Mouse (Mus musculus) intestine, embryonic 15.5 days (tissue): ENCODE data around the gene Scn3b. TPM values are rescaled to one million over a fixed set of nuclear protein-coding genes. Genes with fewer than 3 reads are reported as not detected.

Experiments
- ATAC-seq: fragments of 200-750 bp; cut with Nextera tagmentation; 2 replicates; pipeline ENCODE4 v1.8.0; 2017; ENCODE audit warnings: moderate TSS enrichment, moderate library complexity
- H3K27ac ChIP-seq: fragments of 300-500 bp; sonication (generic); 2 replicates; pipeline ENCODE4 v1.5.1; 2015; ENCODE audit warnings: mild to moderate bottlenecking, inconsistent platforms
- H3K27me3 ChIP-seq: fragments of 300-500 bp; sonication (generic); replicated peaks from 2 replicates; pipeline ENCODE4 v1.6.1; 2015; ENCODE audit warnings: inconsistent platforms
- H3K36me3 ChIP-seq: fragments of 300-500 bp; sonication (generic); 2 replicates; pipeline ENCODE4 v1.6.1; 2015; ENCODE audit warnings: inconsistent platforms
- H3K4me1 ChIP-seq: fragments of 300-500 bp; sonication (generic); replicated peaks from 2 replicates; pipeline ENCODE4 v1.6.1; 2015; ENCODE audit warnings: inconsistent platforms
- H3K4me2 ChIP-seq: fragments of 300-500 bp; sonication (generic); replicated peaks from 2 replicates; pipeline ENCODE4 v1.6.1; 2015; ENCODE audit warnings: mild to moderate bottlenecking, inconsistent platforms
- H3K4me3 ChIP-seq: fragments of 300-500 bp; sonication (generic); replicated peaks from 2 replicates; pipeline ENCODE4 v1.5.1; 2015; ENCODE audit warnings: inconsistent platforms
- H3K9ac ChIP-seq: fragments of 300-500 bp; sonication (generic); 2 replicates; pipeline ENCODE4 v1.6.1; 2015; ENCODE audit warnings: inconsistent platforms
- H3K9me3 ChIP-seq: fragments of 300-500 bp; sonication (generic); 2 replicates; pipeline ENCODE4 v1.6.1; 2016; ENCODE audit warnings: inconsistent platforms
- WGBS: fragments of 180-500 bp; shearing (Covaris S2); methylation state at CpG from one replicate; pipeline ENCODE4 v1.1.7; 2015; 5-methylcytosine and 5-hydroxymethylcytosine counted together
- polyA plus RNA-seq: library from polyadenylated mRNA; unstranded; fragments of >200 nt; fragmentation: Nextera tagmentation; extraction: Ambion mirVana; gene quantifications from 2 replicates; pipeline ENCODE4 v1.2.1, GENCODE M21; 2015

The Scn3b gene
- polyA plus RNA-seq, 1 experiment from 2014 or later = 6.2 TPM

- H3K9me3 ChIP-seq = no peaks in the 10 kb centered on the region
- no peak for ATAC-seq
- WGBS = 80% methylated on average over 5 of the region's 5 CpGs
- no peaks in the 10 kb centered on the region for H3K36me3 ChIP-seq
- H3K27me3 ChIP-seq = no peaks in the 10 kb centered on the region
- no peak overlapping the region for H3K4me2 ChIP-seq
- H3K4me3 ChIP-seq = no peak overlapping the region
- no peak overlapping the region for H3K9ac ChIP-seq
- no peaks in the 10 kb centered on the region for H3K4me1 ChIP-seq
- no peak overlapping the region for H3K27ac ChIP-seq
These were observed 6.9 kb downstream of the Scn3b start for GRCm38 (mm10) chr9:40275904-40276303.

DNA sequence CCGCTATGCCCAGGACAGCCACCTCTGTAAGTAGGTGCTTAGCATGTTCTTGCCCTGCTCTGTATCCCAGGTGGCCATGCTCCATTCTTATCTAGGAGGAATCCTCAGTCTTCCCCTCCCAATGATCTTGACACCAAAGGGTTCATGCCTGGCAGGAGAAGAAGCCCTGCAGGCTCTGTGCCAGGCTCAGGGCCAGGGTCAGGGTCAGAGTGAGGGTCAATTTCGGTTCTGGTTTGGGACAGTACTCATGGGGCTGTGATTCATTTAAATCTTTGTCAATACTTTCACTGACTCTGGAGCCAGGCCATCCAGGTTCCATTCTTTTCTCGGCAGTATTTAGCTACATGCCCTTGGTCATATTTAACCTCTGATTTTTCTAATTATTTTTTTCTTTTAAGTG is 8.7 kb downstream of the Scn3b start:
- no peaks in the 10 kb centered on the region for H3K27me3 ChIP-seq
- H3K4me1 ChIP-seq = no peaks in the 10 kb centered on the region
- no peak overlapping the region for H3K4me2 ChIP-seq
- H3K27ac ChIP-seq = no peak overlapping the region
- ATAC-seq = no peak
- H3K36me3 ChIP-seq = no peaks in the 10 kb centered on the region
- WGBS = 82% methylated on average over 3 of the region's 3 CpGs
- H3K9me3 ChIP-seq = no peaks in the 10 kb centered on the region
- no peak overlapping the region for H3K9ac ChIP-seq
- no peak overlapping the region for H3K4me3 ChIP-seq

DNA sequence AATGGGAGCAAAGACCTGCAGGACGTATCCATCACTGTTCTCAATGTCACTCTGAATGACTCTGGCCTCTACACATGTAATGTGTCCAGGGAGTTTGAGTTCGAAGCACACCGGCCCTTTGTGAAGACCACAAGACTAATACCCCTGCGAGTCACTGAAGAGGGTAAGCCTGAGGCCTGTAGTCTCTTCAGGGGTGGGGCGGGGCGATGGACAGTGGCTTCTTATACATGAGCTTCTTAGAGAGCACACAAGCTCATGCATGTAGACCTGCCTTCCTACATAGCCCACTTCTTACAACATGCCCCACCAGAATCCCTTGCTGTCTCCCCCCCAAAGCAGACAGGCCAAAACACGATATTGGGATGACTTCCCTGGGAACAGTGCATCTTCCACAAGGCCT is 10.4 kb downstream of the Scn3b start:
- Histone ChIP-seq H3K9me3 (no peaks in the 10 kb centered on the region), H3K4me3 (no peak overlapping the region), H3K4me2 (no peak overlapping the region), H3K9ac (no peak overlapping the region), H3K36me3 (no peaks in the 10 kb centered on the region), H3K27ac (no peak overlapping the region), H3K4me1 (no peaks in the 10 kb centered on the region), H3K27me3 (no peaks in the 10 kb centered on the region)
- 88% methylated on average over 7 of the region's 7 CpGs for WGBS
- ATAC-seq = no peak

- H3K4me2 ChIP-seq = no peak overlapping the region
- 88% methylated on average over 7 of the region's 7 CpGs for WGBS
These were observed 14.0 kb downstream of the Scn3b start for GRCm38 (mm10) chr9:40282968-40283367.

GRCm38 (mm10) chr9:40292475-40292874 is 23.5 kb downstream of the Scn3b start:
- H3K9me3 ChIP-seq = no peaks in the 10 kb centered on the region
- no peak overlapping the region for H3K27ac ChIP-seq
- no peak overlapping the region for H3K9ac ChIP-seq
- no peaks in the 10 kb centered on the region for H3K4me1 ChIP-seq
- 79% methylated on average over 4 of the region's 4 CpGs for WGBS
- H3K4me3 ChIP-seq = no peak overlapping the region
- no peak overlapping the region for H3K4me2 ChIP-seq
- ATAC-seq = no peak
- H3K27me3 ChIP-seq = no peaks in the 10 kb centered on the region
- no peaks in the 10 kb centered on the region for H3K36me3 ChIP-seq

More at GRCm38 (mm10) chr9:40282968-40283367, 14.0 kb downstream of the Scn3b start:
- no peaks in the 10 kb centered on the region for H3K27me3 ChIP-seq
- H3K9ac ChIP-seq = no peak overlapping the region
- H3K9me3 ChIP-seq = no peaks in the 10 kb centered on the region
- no peak overlapping the region for H3K4me3 ChIP-seq
- no peaks in the 10 kb centered on the region for H3K36me3 ChIP-seq
- ATAC-seq = no peak
- no peaks in the 10 kb centered on the region for H3K4me1 ChIP-seq
- no peak overlapping the region for H3K27ac ChIP-seq

- 93% methylated on average over 8 of the region's 8 CpGs for WGBS
- Histone ChIP-seq H3K9me3 (no peaks in the 10 kb centered on the region), H3K4me3 (no peak overlapping the region), H3K27ac (no peak overlapping the region), H3K4me2 (no peak overlapping the region), H3K4me1 (no peaks in the 10 kb centered on the region), H3K27me3 (no peaks in the 10 kb centered on the region), H3K9ac (no peak overlapping the region), H3K36me3 (no peaks in the 10 kb centered on the region)
- ATAC-seq = no peak
These were observed 24.3 kb downstream of the Scn3b start for GRCm38 (mm10) chr9:40293286-40293685.

GRCm38 (mm10) chr9:40293740-40294139 is 24.7 kb downstream of the Scn3b start:
- no peaks in the 10 kb centered on the region for H3K4me1 ChIP-seq
- H3K4me2 ChIP-seq = no peak overlapping the region
- WGBS = 92% methylated on average over 5 of the region's 5 CpGs
- no peaks in the 10 kb centered on the region for H3K27me3 ChIP-seq
- no peak overlapping the region for H3K9ac ChIP-seq
- no peaks in the 10 kb centered on the region for H3K9me3 ChIP-seq
- no peak overlapping the region for H3K27ac ChIP-seq
- H3K4me3 ChIP-seq = no peak overlapping the region
- H3K36me3 ChIP-seq = no peaks in the 10 kb centered on the region
- no peak for ATAC-seq

DNA sequence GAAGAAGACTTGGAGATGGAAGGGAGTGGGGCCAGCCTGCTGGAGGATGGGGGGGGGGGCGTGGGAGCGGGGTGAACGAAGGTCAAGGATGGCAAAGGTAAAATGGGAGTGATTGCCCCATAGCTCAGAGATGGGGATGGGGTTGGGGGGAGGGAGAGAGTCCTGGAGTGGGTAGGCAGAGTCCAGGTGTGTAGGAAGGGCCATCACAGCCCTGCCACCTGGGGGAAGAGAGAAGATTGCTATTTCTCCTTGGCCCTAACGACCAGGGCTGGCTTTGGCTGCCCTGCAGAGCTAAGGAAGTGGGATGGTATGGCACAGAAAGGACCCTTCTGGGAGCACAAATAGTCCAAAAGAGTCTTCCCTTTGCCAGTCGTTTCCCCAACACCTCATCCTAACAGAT is 25.2 kb downstream of the Scn3b start:
- Histone ChIP-seq H3K27me3 (no peaks in the 10 kb centered on the region), H3K9ac (no peak overlapping the region), H3K4me1 (no peaks in the 10 kb centered on the region), H3K9me3 (no peaks in the 10 kb centered on the region), H3K36me3 (no peaks in the 10 kb centered on the region), H3K4me3 (no peak overlapping the region), H3K27ac (no peak overlapping the region), H3K4me2 (no peak overlapping the region)
- 96% methylated on average over 5 of the region's 5 CpGs for WGBS
- no peak for ATAC-seq

GRCm38 (mm10) chr9:40294866-40295265 is 25.8 kb downstream of the Scn3b start:
- WGBS = 89% methylated on average over 1 of the region's 1 CpGs

DNA sequence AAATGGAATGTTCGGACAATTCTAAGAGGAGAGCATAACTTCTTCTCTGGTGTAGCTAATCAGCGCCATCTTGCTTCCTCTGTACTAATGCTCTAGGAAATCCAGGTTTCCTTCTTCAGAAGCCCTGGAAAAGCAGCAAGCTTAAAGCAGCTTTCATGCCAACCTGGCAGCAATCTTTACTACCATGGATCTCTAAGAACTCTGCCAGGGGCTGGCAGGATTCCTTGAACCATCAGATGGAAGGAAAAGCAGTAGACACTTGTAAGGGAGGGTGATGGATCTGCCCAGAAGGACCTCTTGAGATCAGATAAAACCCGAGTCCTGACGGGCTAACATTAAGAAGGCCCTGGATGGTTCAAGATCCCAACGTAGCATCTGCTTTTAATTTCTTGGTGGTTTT is 27.2 kb downstream of the Scn3b start:
- no peak overlapping the region for H3K4me3 ChIP-seq
- H3K36me3 ChIP-seq = 0 out of 2 replicates have a peak, but pooled peaks cover 5% of the 10 kb centered on the region
- no peak for ATAC-seq
- H3K4me2 ChIP-seq = no peak overlapping the region
- no peaks in the 10 kb centered on the region for H3K9me3 ChIP-seq
- H3K27me3 ChIP-seq = no peaks in the 10 kb centered on the region
- H3K4me1 ChIP-seq = no peaks in the 10 kb centered on the region
- no peak overlapping the region for H3K27ac ChIP-seq
- 94% methylated on average over 5 of the region's 5 CpGs for WGBS
- no peak overlapping the region for H3K9ac ChIP-seq

More at GRCm38 (mm10) chr9:40294866-40295265, 25.8 kb downstream of the Scn3b start:
- H3K27ac ChIP-seq = no peak overlapping the region
- no peak overlapping the region for H3K9ac ChIP-seq
- no peak overlapping the region for H3K4me3 ChIP-seq
- ATAC-seq = no peak
- H3K4me2 ChIP-seq = no peak overlapping the region
- no peaks in the 10 kb centered on the region for H3K4me1 ChIP-seq
- no peaks in the 10 kb centered on the region for H3K27me3 ChIP-seq
- 0 out of 2 replicates have a peak, but pooled peaks cover 5% of the 10 kb centered on the region for H3K36me3 ChIP-seq
- H3K9me3 ChIP-seq = no peaks in the 10 kb centered on the region

DNA sequence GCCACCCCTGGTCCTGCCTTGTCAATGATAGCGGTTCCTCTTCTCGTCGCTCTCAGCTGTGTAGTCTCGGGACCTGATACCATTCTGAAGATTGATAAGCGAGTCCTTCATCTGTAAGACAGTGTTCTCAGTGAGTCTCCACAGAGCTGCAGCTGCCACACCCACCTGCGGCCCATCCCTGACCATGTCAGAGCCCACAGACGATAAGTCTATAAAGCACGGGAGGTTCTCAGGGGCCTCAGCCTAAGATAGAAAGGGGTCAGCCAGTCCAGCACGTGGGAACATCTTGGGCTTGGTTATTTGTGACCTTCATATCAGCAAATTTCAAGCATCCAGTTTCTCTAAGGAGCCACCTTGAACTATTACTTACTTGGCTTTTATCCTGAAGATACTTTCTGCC is 29.0 kb downstream of the Scn3b start:
- Histone ChIP-seq H3K4me1 (no peaks in the 10 kb centered on the region), H3K4me3 (no peak overlapping the region), H3K27me3 (no peaks in the 10 kb centered on the region), H3K9me3 (no peaks in the 10 kb centered on the region), H3K27ac (no peak overlapping the region), H3K4me2 (no peak overlapping the region), H3K36me3 (0 out of 2 replicates have a peak, but pooled peaks cover 5% of the 10 kb centered on the region), H3K9ac (no peak overlapping the region)
- whole genome bisulfite sequencing = 81% methylated on average over 9 of the region's 9 CpGs
- no peak for ATAC-seq

- no peaks in the 10 kb centered on the region for H3K27me3 ChIP-seq
- H3K36me3 ChIP-seq = 0 out of 2 replicates have a peak, but pooled peaks cover 5% of the 10 kb centered on the region
- no peak for ATAC-seq
- H3K4me2 ChIP-seq = no peak overlapping the region
- no peak overlapping the region for H3K4me3 ChIP-seq
- no peaks in the 10 kb centered on the region for H3K9me3 ChIP-seq
- no peak overlapping the region for H3K27ac ChIP-seq
- H3K4me1 ChIP-seq = no peaks in the 10 kb centered on the region
- no peak overlapping the region for H3K9ac ChIP-seq
- WGBS = 94% methylated on average over 7 of the region's 7 CpGs
These were observed 30.3 kb downstream of the Scn3b start for GRCm38 (mm10) chr9:40299323-40299722.

DNA sequence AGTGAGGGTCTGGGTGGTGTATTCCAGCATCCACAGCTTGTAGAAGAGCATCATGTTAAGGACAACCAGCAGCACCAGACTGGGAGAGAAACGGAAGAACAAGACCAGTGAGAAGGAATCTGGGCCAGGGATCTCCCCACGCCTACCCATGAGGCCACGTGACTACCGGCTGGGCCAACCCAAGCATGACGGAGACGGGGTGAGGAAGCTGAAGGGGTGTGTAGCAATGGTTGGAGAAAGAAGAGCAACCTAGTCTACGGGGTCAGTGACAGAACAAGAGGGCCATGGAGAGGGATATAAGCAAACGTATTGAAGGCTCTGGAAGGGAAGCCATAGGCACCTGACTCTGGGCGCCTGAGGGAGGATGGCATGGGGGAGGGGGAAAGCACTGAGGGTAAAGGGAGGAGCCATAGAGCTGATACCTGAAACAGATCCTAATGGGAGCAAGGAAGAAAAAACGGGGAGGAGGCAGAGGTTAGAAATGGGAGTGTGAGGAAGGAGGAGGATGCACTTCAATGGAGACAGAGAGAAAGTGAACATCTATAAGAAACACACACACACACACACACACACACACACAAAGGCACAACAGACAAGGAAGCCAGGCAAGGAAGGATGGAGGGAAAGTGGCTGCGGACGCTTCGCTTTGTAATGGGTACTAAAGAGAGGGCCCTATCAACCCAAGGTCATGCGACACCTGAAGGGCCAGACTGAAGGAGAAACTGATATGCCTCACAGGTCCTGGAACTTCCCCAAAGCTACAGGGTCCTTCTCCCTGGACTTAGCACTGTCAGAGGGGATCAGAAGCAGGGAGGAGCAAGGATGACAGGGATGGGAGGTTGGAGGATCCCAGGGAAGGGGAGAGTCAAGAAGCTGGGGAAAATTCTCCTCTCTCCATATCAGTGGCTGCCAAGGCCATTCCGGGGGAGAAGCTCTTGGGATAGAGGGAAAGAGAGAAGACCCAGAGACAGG is 31.3 kb downstream of the Scn3b start:
- Histone ChIP-seq H3K4me3 (no peak overlapping the region), H3K9me3 (no peaks in the 10 kb centered on the region), H3K27me3 (no peaks in the 10 kb centered on the region), H3K4me2 (no peak overlapping the region), H3K36me3 (0 out of 2 replicates have a peak, but pooled peaks cover 5% of the 10 kb centered on the region), H3K9ac (no peak overlapping the region), H3K27ac (no peak overlapping the region), H3K4me1 (no peaks in the 10 kb centered on the region)
- WGBS = 92% methylated on average over 15 of the region's 15 CpGs
- no peak for ATAC-seq
